Mouse (Mus musculus) embryonic fibroblast, embryonic 13.5 days (primary cell): ENCODE measurements at regions not wholly inside any gene's neighbourhood (a gene's known extent, or its start where the extent isn't known, plus 50 kb on each side); places are given as distances from the start of the nearest gene placed in this dataset.

Source experiments
- CTCF ChIP-seq: IDR thresholded peaks from 2 replicates; pipeline ENCODE4 v1.5.1; 2011; ENCODE audit warnings: mild to moderate bottlenecking, control low read depth, low read length, moderate library complexity, borderline replicate concordance; ENCODE audit not compliant: insufficient read depth
- POLR2A ChIP-seq: IDR thresholded peaks from 2 replicates; pipeline ENCODE4 v1.6.1; 2011; ENCODE audit warnings: low read depth, mild to moderate bottlenecking, control low read depth, low read length, moderate library complexity

GRCm38 (mm10) chr12:28331843-28332242, 220.4 kb downstream of the Dcdc2c start:
- TF ChIP-seq POLR2A (no peak), CTCF (no peak)
